Mouse (Mus musculus): ENCODE data around the gene Kcnh8.

The Kcnh8 gene

GRCm38 (mm10) chr17:52829678-52830077 lies 227.2 kb downstream of the Kcnh8 start:
- DNase-seq, result no peak

GRCm38 (mm10) chr17:52873195-52873594 lies 270.7 kb downstream of the Kcnh8 start:
- no peak for DNase-seq

- no peak for DNase-seq
Measured at GRCm38 (mm10) chr17:52878964-52879363, 276.5 kb downstream of the Kcnh8 start.

GRCm38 (mm10) chr17:52880051-52880450 lies 277.5 kb downstream of the Kcnh8 start:
- no peak for DNase-seq

GRCm38 (mm10) chr17:52885210-52885609 lies 282.7 kb downstream of the Kcnh8 start:
- DNase-seq, result no peak

GRCm38 (mm10) chr17:52920519-52921106 lies 318.1 kb downstream of the Kcnh8 start:
- no peak for DNase-seq

GRCm38 (mm10) chr17:52943966-52944365 lies 341.5 kb downstream of the Kcnh8 start:
- DNase-seq, result no peak

GRCm38 (mm10) chr17:52972735-52973134 lies 370.2 kb downstream of the Kcnh8 start:
- DNase-seq, result no peak

- DNase-seq, result no peak
Measured at GRCm38 (mm10) chr17:52980958-52981357, 378.4 kb downstream of the Kcnh8 start.

Data from kidney, postnatal 10 days (tissue).